In genomic region chr13:120046422-120047209, GRCm38 (mm10) we compare ENCODE assay signal across 27 mouse cellular contexts. TPM values are rescaled to one million over a fixed set of nuclear protein-coding genes. Genes with fewer than 3 reads are reported as not detected.
DNase-seq lines count a peak whose midpoint lies in the region; ATAC-seq and TF ChIP-seq lines count a peak whose summit lies in the region.
"Not testable (repeated sequence)": the region's sequence is repeated elsewhere in the genome, so short reads cannot be mapped to it uniquely, and the experiment has no call there.
"Had no signal": no experiment of that assay in that cellular context is flagged by ENCODE, and none has a peak within 500 bp of the region (broad histone marks: within the 10 kb centered on the region; RNA-seq: fewer than 3 reads in every experiment).

No protein-coding gene starts in this region.

- not testable (repeated sequence) for TF ChIP-seq CTCF in hindbrain, postnatal 0 days (IDR thresholded peaks at IDR 0.05; ENCODE audit: low read depth)

- H3K4me3 ChIP-seq in forebrain, embryonic 12.5 days (replicated peaks); hindbrain, postnatal 0 days (ENCODE audit: low read length); liver, embryonic 12.5 days; midbrain, embryonic 12.5 days; neural tube, embryonic 11.5 days (ENCODE audit: low read depth, low read length): not testable (repeated sequence)

- not testable (repeated sequence) for H3K27ac ChIP-seq in forebrain, embryonic 12.5 days; hindbrain, postnatal 0 days; liver, embryonic 12.5 days; midbrain, embryonic 12.5 days (replicated peaks); neural tube, embryonic 11.5 days (ENCODE audit: low read depth, low read length)

- not testable (repeated sequence) for DNase-seq in hindbrain, postnatal 0 days (ENCODE audit: low spot score)
- peak; percentile 3 for DNase-seq in neural tube, embryonic 11.5 days (ENCODE audit: low spot score)
- DNase-seq in yolk sac, embryonic 10.5 days (ENCODE audit: low spot score) = peak; percentile 0

- not testable (repeated sequence) for H3K4me2 ChIP-seq in forebrain, embryonic 12.5 days; hindbrain, postnatal 0 days (ENCODE audit: low read depth, low read length); liver, embryonic 12.5 days; midbrain, embryonic 12.5 days (replicated peaks); neural tube, embryonic 11.5 days (ENCODE audit: low read depth)

- not testable (repeated sequence) for H3K27me3 ChIP-seq in forebrain, embryonic 12.5 days; hindbrain, postnatal 0 days (ENCODE audit: insufficient read depth, low read length); liver, embryonic 12.5 days (replicated peaks); midbrain, embryonic 12.5 days; neural tube, embryonic 11.5 days (ENCODE audit: control insufficient read depth, insufficient read depth, low read length)

- H3K4me1 ChIP-seq in forebrain, embryonic 12.5 days; hindbrain, postnatal 0 days (ENCODE audit: insufficient read depth, low read length); liver, embryonic 12.5 days; midbrain, embryonic 12.5 days; neural tube, embryonic 11.5 days (ENCODE audit: control insufficient read depth, insufficient read depth, low read length): not testable (repeated sequence)

- not testable (repeated sequence) for H3K9ac ChIP-seq in forebrain, embryonic 12.5 days; hindbrain, postnatal 0 days (replicated peaks; ENCODE audit: low read length); liver, embryonic 12.5 days; midbrain, embryonic 12.5 days (replicated peaks); neural tube, embryonic 11.5 days (ENCODE audit: low read length)

- not testable (repeated sequence) for H3K9me3 ChIP-seq in forebrain, embryonic 12.5 days; hindbrain, postnatal 0 days (ENCODE audit: low read length); liver, embryonic 12.5 days (replicated peaks); midbrain, embryonic 12.5 days; neural tube, embryonic 11.5 days (ENCODE audit: control insufficient read depth, low read length)

- 1% methylated on average over 9 of the region's 40 CpGs for WGBS in forebrain, embryonic 12.5 days
- under 1% methylated on average over 14 of the region's 40 CpGs for WGBS in hindbrain, postnatal 0 days
- WGBS in liver, embryonic 12.5 days (ENCODE audit: insufficient replicate concordance) = 4% methylated on average over 14 of the region's 40 CpGs
- WGBS in midbrain, embryonic 12.5 days = under 1% methylated on average over 20 of the region's 40 CpGs
- 0% methylated on average over 8 of the region's 40 CpGs for WGBS in neural tube, embryonic 11.5 days

- peak; percentile 70 for ATAC-seq in common myeloid progenitor, adult 5-6 weeks (replicated peaks; ENCODE audit: low read depth, poor library complexity, severe bottlenecking)
- ATAC-seq in forebrain, embryonic 12.5 days (ENCODE audit: low FRiP score) = 0 out of 2 replicates have a peak, but pooled peaks have one; percentile 9
- peak; percentile 49 to 60; a peak in 3 of 4 replicates for ATAC-seq in hematopoietic stem cell, adult 5-6 weeks (replicated peaks in 1 of 2; ENCODE audit: insufficient read depth in 1 of 2, low FRiP score in 2 of 2, low TSS enrichment in 1 of 2, low read depth in 1 of 2, poor library complexity in 2 of 2, severe bottlenecking in 2 of 2)
- ATAC-seq in hindbrain, postnatal 0 days = peak; percentile 40; the same call in 1 of the 2 replicates
- ATAC-seq in liver, embryonic 12.5 days = peak; percentile 13; the same call in 1 of the 2 replicates
- peak; percentile 49; the same call in 1 of the 2 replicates for ATAC-seq in midbrain, embryonic 12.5 days (ENCODE audit: low FRiP score, low read depth)
- ATAC-seq in neural tube, embryonic 11.5 days (ENCODE audit: insufficient read depth, low FRiP score, low TSS enrichment) = peak; percentile 50

- not testable (repeated sequence) for H3K36me3 ChIP-seq in forebrain, embryonic 12.5 days (replicated peaks); hindbrain, postnatal 0 days (ENCODE audit: insufficient read depth, low read length); liver, embryonic 12.5 days; midbrain, embryonic 12.5 days; neural tube, embryonic 11.5 days (ENCODE audit: control insufficient read depth, insufficient read depth, low read length)

RNA-seq across cellular contexts. Expression of gene Gm21188, which starts 5.4 kb away (rescaled TPM):
- 1.7 and 2.2 TPM in 2 replicates for total RNA-seq in common myeloid progenitor, adult 5-6 weeks (2017)
- polyA plus RNA-seq in forebrain, embryonic 12.5 days (2016; fragmentation: Nextera tagmentation; extraction: Ambion mirVana) = not detected in 2 replicates
- 3.9 and 8.6 TPM in 2 replicates for total RNA-seq in hematopoietic stem cell, adult 5-6 weeks (2017)
- total RNA-seq in hindbrain, postnatal 0 days (2014; rRNA removed) = not detected in 2 replicates
- 0.24 TPM in 1 of 2 replicates, not detected in the other for polyA plus RNA-seq in hindbrain, postnatal 0 days (2015; fragmentation: Nextera tagmentation; extraction: Ambion mirVana)
- not detected in 2 replicates for polyA plus RNA-seq in liver, embryonic 12.5 days (2016; fragmentation: Nextera tagmentation; extraction: Ambion mirVana)
- polyA plus RNA-seq in midbrain, embryonic 12.5 days (2016; fragmentation: Nextera tagmentation; extraction: Ambion mirVana) = not detected in 2 replicates
- not detected in 2 replicates for polyA plus RNA-seq in neural tube, embryonic 11.5 days (2014; fragmentation: Nextera tagmentation; extraction: Ambion mirVana)
- total RNA-seq: left cerebral cortex, postnatal 25 days had no signal
- polyA plus RNA-seq: embryonic facial prominence, embryonic 11.5 days; forebrain, embryonic 16.5 days; heart, embryonic 13.5 days; lung, embryonic 16.5 days; midbrain, embryonic 14.5 days had no signal

RNA-seq across cellular contexts. Expression of gene Gm36079, which starts 19.8 kb away (rescaled TPM):
- total RNA-seq in common myeloid progenitor, adult 5-6 weeks (2017) = not detected in 2 replicates
- not detected in 2 replicates for polyA plus RNA-seq in forebrain, embryonic 12.5 days (2016; fragmentation: Nextera tagmentation; extraction: Ambion mirVana)
- total RNA-seq in hematopoietic stem cell, adult 5-6 weeks (2017) = not detected in 2 replicates
- not detected in 2 replicates for total RNA-seq in hindbrain, postnatal 0 days (2014; rRNA removed)
- not detected in 2 replicates for polyA plus RNA-seq in hindbrain, postnatal 0 days (2015; fragmentation: Nextera tagmentation; extraction: Ambion mirVana)
- not detected in 2 replicates for polyA plus RNA-seq in liver, embryonic 12.5 days (2016; fragmentation: Nextera tagmentation; extraction: Ambion mirVana)
- not detected in 2 replicates for polyA plus RNA-seq in midbrain, embryonic 12.5 days (2016; fragmentation: Nextera tagmentation; extraction: Ambion mirVana)
- polyA plus RNA-seq in neural tube, embryonic 11.5 days (2014; fragmentation: Nextera tagmentation; extraction: Ambion mirVana) = not detected in 2 replicates
- total RNA-seq: adrenal gland, adult 18-20 months; adrenal gland, postnatal 36 days; gastrocnemius, postnatal 10 days; heart, adult 18-20 months; heart, postnatal 14 days; left cerebral cortex, adult 18-20 months; left cerebral cortex, postnatal 25 days had no signal
- polyA plus RNA-seq: embryonic facial prominence, embryonic 11.5 days; forebrain, embryonic 16.5 days; G1E; heart, embryonic 13.5 days; kidney, postnatal 0 days; large intestine, adult 2 months; limb, embryonic 15.5 days; liver, embryonic 15.5 days; lung, embryonic 16.5 days; midbrain, embryonic 14.5 days; Patski; spleen, adult 2 months had no signal

Comparison
In these comparisons a context has a peak if more than half of its experiments do, and no peak if none do; other contexts are left out.
1. ATAC-seq: peak in every context shown above with its lines; median percentile 70 in common myeloid progenitor, adult 5-6 weeks; 54 in hematopoietic stem cell, adult 5-6 weeks; 50 in neural tube, embryonic 11.5 days; 49 in midbrain, embryonic 12.5 days; 40 in hindbrain, postnatal 0 days; 13 in liver, embryonic 12.5 days; 9 in forebrain, embryonic 12.5 days.